In genomic region chr13:92884206-92884605, GRCm38 (mm10) we compare ENCODE assay signal across 24 mouse cellular contexts.
"Had no signal": no experiment of that assay in that cellular context is flagged by ENCODE, and none has a peak within 500 bp of the region (broad histone marks: within the 10 kb centered on the region; RNA-seq: fewer than 3 reads in every experiment).

No protein-coding gene starts in this region.

- H3K9ac ChIP-seq: forebrain, postnatal 0 days; heart, embryonic 12.5 days; hindbrain, embryonic 12.5 days; hindbrain, embryonic 14.5 days; intestine, embryonic 15.5 days; limb, embryonic 12.5 days; liver, embryonic 13.5 days had no signal

- H3K4me2 ChIP-seq: heart, embryonic 12.5 days; hindbrain, embryonic 12.5 days; hindbrain, embryonic 14.5 days; intestine, embryonic 15.5 days; limb, embryonic 12.5 days; liver, embryonic 11.5 days; liver, embryonic 13.5 days had no signal

- H3K4me1 ChIP-seq: intestine, embryonic 15.5 days; liver, embryonic 13.5 days had no signal

- DNase-seq: forebrain, postnatal 0 days; heart, adult 11 months; heart, postnatal 10 days; heart, postnatal 4 days; kidney, adult 18-20 months; kidney, adult 8-10 months; kidney, postnatal 10 days; kidney, postnatal 25 days; kidney, postnatal 4 days; liver; liver, embryonic 13.5 days had no signal

- H3K4me3 ChIP-seq: heart, embryonic 10.5 days; heart, embryonic 12.5 days; hindbrain, embryonic 10.5 days; hindbrain, embryonic 12.5 days; intestine, embryonic 15.5 days; layer of hippocampus, adult 2 months; left cerebral cortex, adult 2 months; limb, embryonic 10.5 days; limb, embryonic 12.5 days; liver, embryonic 13.5 days had no signal

- ATAC-seq: forebrain, postnatal 0 days; hindbrain, embryonic 16.5 days; inflammation-experienced regulatory T-cells, adult 6 months had no signal

- H3K27ac ChIP-seq: heart, embryonic 10.5 days; hindbrain, embryonic 10.5 days; hindbrain, embryonic 12.5 days; hindbrain, embryonic 14.5 days; intestine, embryonic 15.5 days; layer of hippocampus, adult 2 months; left cerebral cortex, adult 2 months; limb, embryonic 10.5 days; limb, embryonic 12.5 days; liver, embryonic 13.5 days had no signal

- H3K9me3 ChIP-seq: heart, embryonic 10.5 days; heart, embryonic 12.5 days; hindbrain, embryonic 12.5 days; intestine, embryonic 15.5 days; limb, embryonic 10.5 days; limb, embryonic 12.5 days; liver, embryonic 13.5 days had no signal

- H3K27me3 ChIP-seq: heart, embryonic 12.5 days; hindbrain, embryonic 12.5 days; intestine, embryonic 15.5 days; limb, embryonic 12.5 days; liver, embryonic 13.5 days had no signal

- H3K36me3 ChIP-seq: heart, embryonic 10.5 days; heart, embryonic 12.5 days; hindbrain, embryonic 10.5 days; hindbrain, embryonic 12.5 days; intestine, embryonic 15.5 days; limb, embryonic 10.5 days; limb, embryonic 12.5 days; liver, embryonic 13.5 days had no signal
